Mouse (Mus musculus) ES-Bruce4 (cell line): ENCODE data around the gene Ufsp2.

Experiments used
- CTCF ChIP-seq: IDR thresholded peaks from one replicate; pipeline ENCODE4 v1.8.1; 2011; ENCODE audit warnings: low read depth, low read length
- EP300 ChIP-seq: IDR thresholded peaks from 2 replicates; pipeline ENCODE4 v1.6.1; 2011; ENCODE audit warnings: low read depth, low read length; ENCODE audit not compliant: insufficient read depth
- POLR2A ChIP-seq: IDR thresholded peaks from one replicate; pipeline ENCODE4 v1.8.1; 2011; ENCODE audit warnings: low read length; ENCODE audit not compliant: insufficient read depth

DNA sequence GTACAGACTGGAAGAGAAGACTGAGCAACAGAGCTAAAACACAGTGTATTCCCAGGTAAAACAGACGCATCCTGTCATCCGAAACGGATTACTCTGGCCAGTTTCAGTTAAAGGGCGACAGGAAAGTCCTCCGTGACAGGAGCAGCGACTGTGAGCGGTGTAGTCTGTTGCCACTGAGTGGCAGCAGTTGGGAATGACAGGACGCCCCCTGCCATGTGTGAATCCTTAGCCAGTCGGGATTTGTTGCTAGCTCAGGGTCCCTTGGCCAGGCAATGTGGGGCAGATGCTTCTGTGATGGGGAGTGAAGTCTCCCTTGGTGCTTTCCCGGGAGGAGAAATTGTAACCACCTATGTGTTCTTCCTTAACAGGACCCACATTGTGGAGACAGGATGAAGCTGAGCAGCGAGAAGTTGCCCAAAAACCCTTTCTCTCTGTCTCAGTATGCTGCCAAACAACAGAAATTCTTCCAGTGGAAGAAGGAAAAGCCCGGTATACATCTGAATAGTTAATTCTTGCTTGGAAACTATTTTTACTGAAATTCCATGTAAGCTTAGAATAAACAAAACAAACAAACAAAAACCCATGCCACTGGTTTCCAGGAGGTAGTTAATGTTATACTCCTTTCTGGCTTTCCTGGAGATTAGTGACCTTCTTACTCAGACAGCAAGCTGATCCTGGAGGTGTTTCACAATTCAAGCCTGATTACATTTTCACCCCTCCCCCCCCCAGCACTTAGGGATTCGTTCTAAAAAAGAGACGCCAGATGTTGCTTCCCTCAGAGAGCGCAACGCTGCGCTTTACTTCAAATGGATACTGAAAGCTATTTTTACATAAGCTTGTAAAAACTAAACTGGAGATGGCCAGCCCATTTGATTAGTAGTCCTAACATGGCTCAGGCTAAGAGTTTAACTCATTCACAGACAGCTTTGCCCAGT, 35.7 kb downstream of the Ufsp2 start:
- TF ChIP-seq CTCF (peak; percentile 45), POLR2A (no peak), EP300 (no peak)
